19 mouse cellular contexts compared by ENCODE assay signal in the genomic region with DNA sequence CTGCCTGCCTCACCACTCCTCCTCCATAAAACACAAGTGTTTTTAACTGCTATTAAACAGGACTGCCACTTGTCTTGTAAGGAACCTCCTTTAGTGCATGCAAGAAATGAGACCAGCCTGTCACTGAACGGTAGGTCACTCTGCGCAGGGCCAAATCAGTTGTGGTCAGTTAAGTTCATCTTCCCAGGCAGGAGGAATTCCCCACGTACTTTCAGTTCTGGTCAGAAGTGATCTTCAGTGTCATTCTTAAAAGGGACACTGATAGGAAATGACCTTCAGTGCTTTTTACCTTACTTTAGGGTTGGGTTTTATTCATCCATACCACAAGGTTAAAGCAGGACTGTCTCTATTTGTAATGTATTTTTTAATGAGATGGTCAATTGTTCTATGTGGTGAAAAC.
"Had no signal": no experiment of that assay in that cellular context is flagged by ENCODE, and none has a peak within 500 bp of the region (broad histone marks: within the 10 kb centered on the region; RNA-seq: fewer than 3 reads in every experiment).

No protein-coding gene starts in this region.

- DNase-seq: kidney, adult 8-10 months; kidney, postnatal 14 days; kidney, postnatal 4 days; left cerebral cortex, postnatal 4 days; liver, embryonic 13.5 days; lung, adult 2 months; lung, postnatal 14 days; lung, postnatal 4 days; retina, postnatal 1 day; thymus, adult 2 months; thymus, postnatal 14 days; thymus, postnatal 4 days had no signal

- H3K36me3 ChIP-seq: limb, embryonic 12.5 days; limb, embryonic 15.5 days; liver, embryonic 13.5 days; midbrain, embryonic 12.5 days; midbrain, embryonic 15.5 days; neural tube, embryonic 13.5 days had no signal

- H3K9me3 ChIP-seq: limb, embryonic 12.5 days; limb, embryonic 15.5 days; liver, embryonic 13.5 days; midbrain, embryonic 12.5 days; midbrain, embryonic 15.5 days; neural tube, embryonic 13.5 days had no signal

- H3K27ac ChIP-seq: limb, embryonic 12.5 days; limb, embryonic 15.5 days; liver, embryonic 13.5 days; midbrain, embryonic 12.5 days; midbrain, embryonic 15.5 days; neural tube, embryonic 13.5 days; stomach, postnatal 0 days had no signal

- H3K9ac ChIP-seq: limb, embryonic 12.5 days; limb, embryonic 15.5 days; liver, embryonic 13.5 days; midbrain, embryonic 12.5 days; midbrain, embryonic 15.5 days; neural tube, embryonic 13.5 days had no signal

- H3K4me3 ChIP-seq: limb, embryonic 12.5 days; limb, embryonic 15.5 days; liver, embryonic 13.5 days; midbrain, embryonic 12.5 days; midbrain, embryonic 15.5 days; myocyte; neural tube, embryonic 13.5 days had no signal

- ATAC-seq: midbrain, embryonic 15.5 days had no signal

- H3K4me2 ChIP-seq: limb, embryonic 12.5 days; limb, embryonic 15.5 days; liver, embryonic 13.5 days; midbrain, embryonic 12.5 days; midbrain, embryonic 15.5 days; neural tube, embryonic 13.5 days had no signal

- H3K27me3 ChIP-seq: limb, embryonic 12.5 days; liver, embryonic 13.5 days; midbrain, embryonic 12.5 days; midbrain, embryonic 15.5 days; neural tube, embryonic 13.5 days had no signal

- H3K4me1 ChIP-seq: midbrain, embryonic 12.5 days; midbrain, embryonic 15.5 days; neural tube, embryonic 13.5 days had no signal
